Mouse (Mus musculus): ENCODE data around the gene Ublcp1. TPM values are rescaled to one million over a fixed set of nuclear protein-coding genes. Genes with fewer than 3 reads are reported as not detected.

The Ublcp1 gene
- polyA plus RNA-seq (2021; fragmentation: Nextera tagmentation), result 66.5 and 76.2 TPM in 2 replicates
- long read RNA-seq, experiment 1, transcript Ublcp1-201 (11 exons, 2,088 nt), result major isoform, 404 of 507 reads
- long read RNA-seq, experiment 1, partial matches to known transcripts, result 21 of 507 reads
- long read RNA-seq, experiment 1, other reads (novel, unspliced or antisense), result 78 of 507 reads
- long read RNA-seq, experiment 2, transcript Ublcp1-201 (11 exons, 2,088 nt), result major isoform, 87 of 147 reads
- long read RNA-seq, experiment 2, transcript Ublcp1-203 (6 exons, 817 nt), result minor isoform, 5 of 147 reads
- long read RNA-seq, experiment 2, partial matches to known transcripts, result 16 of 147 reads
- long read RNA-seq, experiment 2, other reads (novel, unspliced or antisense), result 38 of 147 reads

DNA sequence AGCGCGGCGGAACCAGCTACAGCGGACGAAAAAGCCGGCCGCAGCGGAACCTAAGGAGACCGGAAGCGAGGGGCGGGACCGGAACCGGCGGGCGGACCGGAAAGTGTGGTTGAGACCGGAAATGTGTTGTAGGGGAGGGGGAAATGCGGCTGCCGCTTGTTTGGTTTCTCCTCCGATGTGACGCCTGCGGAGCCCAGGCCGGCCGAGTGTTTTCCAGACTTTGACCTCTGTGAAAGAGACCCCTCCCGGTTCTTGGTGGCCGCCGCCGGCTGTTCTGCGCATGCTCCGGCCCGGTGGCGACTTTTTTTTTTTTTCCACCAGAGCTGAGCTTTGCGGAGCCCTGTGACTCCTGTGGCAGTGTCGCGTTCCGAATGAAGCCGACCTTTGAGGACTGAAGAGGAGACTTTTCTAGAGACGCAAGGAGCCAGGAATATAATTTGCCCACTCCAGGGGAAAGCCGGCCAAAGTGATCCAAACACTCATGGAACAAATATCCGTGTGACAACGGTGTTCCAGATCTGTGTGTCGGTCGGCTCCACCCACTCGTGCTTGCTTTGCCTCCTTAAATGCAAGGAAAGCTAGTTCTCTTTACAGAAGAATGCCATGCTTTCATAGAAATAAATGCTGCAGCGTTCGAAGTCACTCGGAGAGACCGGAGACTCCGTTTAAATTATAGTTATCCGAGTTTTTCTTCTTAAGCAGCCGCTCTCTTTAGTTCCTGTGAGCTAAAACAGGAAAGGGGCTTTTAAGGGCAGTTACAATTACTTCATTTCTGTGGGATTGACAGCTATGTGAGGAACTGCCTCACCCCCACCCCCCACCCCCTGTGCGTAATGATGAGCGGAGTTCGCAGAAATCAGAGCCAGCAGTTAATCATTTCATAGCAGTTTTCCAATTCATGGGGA is at the start of gene Ublcp1:
TSS of gene Ublcp1 (minus strand) at position 67 of the 905 bp plus-strand sequence.

DNA sequence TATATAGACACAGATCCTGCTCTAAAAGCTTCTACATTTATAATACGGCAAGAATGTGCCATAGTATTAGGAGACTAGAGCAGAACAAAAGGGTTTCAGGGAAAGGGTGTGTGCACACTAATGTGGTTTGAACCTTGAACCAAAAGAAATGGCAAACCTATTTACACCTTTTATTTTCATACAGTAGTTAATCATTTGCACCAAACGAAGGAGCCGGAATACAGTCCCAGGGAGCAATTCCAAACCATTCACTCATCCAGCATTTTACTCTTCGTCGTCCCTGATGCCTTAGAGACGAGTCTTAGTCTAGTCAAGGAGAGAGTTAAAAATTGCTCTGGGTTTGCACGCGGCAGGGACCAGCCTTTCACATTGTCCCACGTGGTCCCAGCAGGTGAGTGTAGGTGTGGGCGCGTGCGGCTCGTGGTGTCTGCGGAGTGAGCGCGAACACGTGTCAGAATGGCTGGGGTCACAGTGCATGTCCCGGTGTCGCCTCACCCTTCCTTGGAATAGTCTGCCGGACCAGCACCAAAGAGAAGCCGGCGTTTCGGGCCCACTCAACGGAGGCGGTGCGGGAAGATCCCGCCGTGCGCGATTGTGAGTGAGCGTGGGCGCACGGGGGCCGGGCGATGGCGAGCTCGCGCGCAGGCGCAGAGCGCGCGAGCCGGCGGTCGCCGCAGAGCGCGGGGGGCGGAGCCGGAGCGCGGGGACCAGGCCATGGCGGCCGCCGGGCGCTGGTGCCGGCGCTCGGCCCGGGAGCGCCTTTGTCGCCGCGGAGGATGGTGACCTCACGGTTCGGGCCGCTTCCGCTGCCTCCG is 48.2 kb upstream of the Ublcp1 start, which contains the start of gene Rnf145:
TSS of gene Rnf145 (plus strand) at position 684 of the 815 bp plus-strand sequence.

Other genes with a start within 250 kb of the Ublcp1 start
- gene Il12b, start 70.4 kb downstream of the Ublcp1 start, polyA plus RNA-seq (2021; fragmentation: Nextera tagmentation), result 0.10 and 0.11 TPM in 2 replicates
- 27.6 and 36.4 TPM in 2 replicates for gene Rnf145, start 48.5 kb upstream of the Ublcp1 start, polyA plus RNA-seq (2021; fragmentation: Nextera tagmentation)
- 2.1 and 2.2 TPM in 2 replicates for gene Ebf1, start 146.8 kb upstream of the Ublcp1 start, polyA plus RNA-seq (2021; fragmentation: Nextera tagmentation)

Measured in left cerebral cortex, adult 6 months (tissue).